Mouse (Mus musculus): ENCODE measurements around the gene Fam20c.

Fam20c gene

DNA sequence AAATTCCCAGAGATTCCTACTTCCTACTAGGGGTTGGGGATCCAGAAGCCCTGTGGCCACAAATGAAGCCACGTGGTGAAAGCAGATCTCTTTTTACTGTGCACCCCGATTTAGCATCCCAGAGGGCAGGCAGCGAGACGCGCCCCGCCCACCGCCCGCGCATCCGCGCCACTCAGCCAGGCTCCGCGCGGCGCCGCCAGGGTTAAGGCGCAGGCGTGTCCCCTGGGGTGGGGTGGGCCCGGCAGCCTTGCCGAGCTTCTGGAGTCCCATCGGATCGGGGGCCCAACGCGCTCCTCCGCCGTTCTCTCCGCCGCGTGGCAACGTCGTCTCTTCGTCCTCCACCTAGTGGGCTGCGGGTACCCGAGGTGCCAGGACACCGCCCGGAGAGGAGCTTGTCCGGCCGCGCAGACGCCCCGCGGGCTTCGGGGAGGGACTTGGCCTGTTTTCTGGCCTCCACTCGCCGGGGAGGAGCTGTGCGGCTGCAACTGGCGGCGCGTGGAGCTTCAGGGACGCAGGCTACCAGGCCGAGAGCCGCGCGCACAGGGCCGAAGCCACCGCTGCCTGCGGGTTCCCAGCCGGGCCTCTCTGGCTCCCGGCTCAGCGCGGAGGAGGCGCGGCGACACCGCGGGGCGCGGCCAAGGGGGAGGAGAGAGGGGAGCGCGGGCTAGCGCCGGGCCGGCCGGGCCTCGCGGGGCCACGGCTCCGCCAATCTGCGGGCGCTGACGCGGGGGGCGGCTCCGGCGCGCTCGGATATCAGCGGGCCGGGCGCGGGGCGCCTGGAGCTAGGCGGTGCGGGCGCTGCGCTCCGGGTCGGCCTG, at the start of gene Fam20c:
TSS of gene Fam20c (plus strand) at position 212 of the 818 bp plus-strand sequence.
- DNase-seq (ENCODE audit: low spot score in 2 of 2) = peak; percentile 52 to 67

DNA sequence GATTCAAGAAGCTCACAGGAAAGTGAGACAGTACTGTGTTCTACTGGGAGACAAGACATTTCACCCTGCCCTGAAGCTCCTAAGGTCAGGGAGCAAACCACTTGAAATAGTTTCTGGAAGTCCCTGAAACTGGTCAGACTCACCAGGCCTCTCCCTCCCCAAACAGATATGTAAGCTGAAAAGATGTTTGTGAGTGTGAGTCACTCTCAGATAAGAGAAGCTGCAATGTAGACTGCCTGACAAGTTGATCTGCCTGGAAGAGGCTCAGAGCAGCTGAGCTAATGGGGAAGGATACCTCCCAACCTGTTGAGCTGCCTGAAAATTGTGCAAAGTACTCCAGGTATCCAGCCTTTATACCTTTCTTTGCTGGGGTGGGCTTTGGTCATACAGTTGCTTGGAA, 46.9 kb upstream of the Fam20c start:
- no peak for DNase-seq (ENCODE audit: low spot score in 2 of 2)

DNA sequence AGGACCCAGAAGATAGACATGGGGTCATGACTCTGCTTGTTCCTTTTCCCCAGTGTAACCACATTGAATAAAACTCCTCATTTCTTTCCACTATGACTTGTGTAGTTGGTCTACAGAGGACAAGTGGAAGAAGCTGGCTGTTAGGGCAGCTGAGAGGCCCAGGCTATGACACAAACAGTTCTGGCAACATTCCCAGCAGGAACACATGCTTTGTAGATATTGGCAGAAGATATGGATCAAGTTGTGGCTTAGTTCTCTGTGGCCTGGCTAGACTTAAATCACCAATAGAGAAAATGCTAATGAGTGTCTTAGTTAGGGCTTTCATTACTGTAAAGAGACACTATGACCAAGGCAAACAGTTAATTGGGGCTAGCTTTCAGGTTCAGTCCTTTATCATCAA, 45.7 kb upstream of the Fam20c start:
- DNase-seq (ENCODE audit: low spot score in 2 of 2) = no peak

DNA sequence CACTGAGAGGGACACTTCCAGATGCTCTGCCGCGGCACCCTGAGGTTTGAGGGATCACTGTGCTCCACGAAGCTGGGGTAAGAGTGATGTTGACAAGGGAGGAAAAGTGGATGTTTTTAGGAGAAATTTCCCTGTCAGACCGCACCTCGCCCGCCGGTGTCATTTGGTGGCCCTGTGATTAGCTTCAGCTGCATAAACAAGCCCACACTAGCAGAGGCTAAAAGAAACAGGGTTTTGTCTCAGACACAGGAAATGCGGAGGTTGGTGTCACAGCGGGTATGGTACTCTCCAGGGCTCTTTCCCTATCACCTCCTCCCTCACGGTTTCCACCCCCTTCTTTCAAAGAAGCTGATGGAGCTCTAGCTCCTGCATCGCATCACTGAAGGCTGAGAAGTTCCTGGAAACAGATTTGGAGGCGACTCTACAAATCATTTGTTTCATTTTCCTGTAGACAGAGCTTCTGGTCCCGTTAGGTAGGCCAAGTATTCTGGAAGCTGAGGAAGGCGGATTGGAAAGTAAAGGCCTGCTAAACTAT, 38.7 kb upstream of the Fam20c start:
- DNase-seq (ENCODE audit: low spot score in 2 of 2) = no peak

DNA sequence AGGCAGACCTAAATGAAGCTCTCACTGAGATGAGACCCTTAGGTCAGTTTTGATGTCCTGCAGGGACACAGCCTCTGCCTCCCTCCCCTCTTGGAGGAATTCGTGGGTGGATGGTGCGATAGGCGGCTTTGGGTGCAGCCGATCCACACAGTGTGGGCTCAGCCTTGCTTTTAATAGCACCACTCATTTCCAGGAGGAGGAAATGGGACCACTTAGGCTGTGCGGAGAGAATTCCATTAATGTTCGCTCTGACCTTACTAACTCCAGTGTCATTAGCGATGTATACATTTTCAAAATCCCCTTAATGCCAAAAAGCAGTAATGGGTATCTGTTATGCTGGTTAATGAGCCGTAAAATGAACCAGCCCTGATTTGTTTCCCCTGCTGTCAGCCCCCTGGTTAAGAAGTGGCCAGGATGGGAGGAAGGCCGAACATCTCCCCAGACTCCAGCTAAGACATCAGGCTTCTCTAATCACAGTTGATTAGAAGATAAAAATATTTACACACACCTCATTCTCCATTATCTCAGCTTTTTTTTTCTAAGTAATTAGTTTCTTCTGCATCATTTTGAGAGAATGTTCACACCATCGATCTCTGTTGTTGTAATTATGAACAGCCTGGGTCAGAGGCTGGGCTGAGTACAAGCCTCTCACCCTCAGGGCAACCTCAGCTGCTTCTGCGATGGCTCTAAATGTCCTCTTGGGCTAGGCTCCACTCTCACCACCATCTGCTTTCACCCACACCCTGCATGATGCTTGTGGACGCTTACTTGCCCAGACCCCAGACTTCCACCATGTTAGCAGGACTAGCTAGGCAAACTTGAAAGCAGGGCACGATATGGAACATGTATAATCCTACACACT, 33.8 kb upstream of the Fam20c start:
- DNase-seq (ENCODE audit: low spot score in 2 of 2) = no peak

DNA sequence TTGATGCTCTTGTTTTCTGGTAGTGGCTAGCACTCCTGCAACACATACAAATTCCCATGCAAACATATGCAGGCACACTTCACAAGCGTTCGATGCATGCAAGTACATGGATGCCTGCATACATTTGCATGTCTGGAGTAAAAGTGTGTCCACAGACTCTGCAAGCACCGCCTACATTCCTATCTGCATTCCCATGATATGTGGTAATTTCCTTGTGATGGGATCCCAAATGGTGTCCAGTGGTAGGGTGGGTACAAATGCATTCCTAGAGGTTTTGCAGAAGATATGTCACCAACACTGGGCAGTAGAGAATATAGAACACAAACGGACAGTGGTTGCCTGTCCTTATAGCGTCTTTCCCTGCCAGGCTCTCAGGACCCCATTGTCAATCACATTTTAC, 29.9 kb upstream of the Fam20c start:
- DNase-seq (ENCODE audit: low spot score in 2 of 2) = no peak

GRCm38 (mm10) chr5:138725151-138725550, 29.2 kb upstream of the Fam20c start:
- DNase-seq (ENCODE audit: low spot score in 2 of 2) = no peak

DNA sequence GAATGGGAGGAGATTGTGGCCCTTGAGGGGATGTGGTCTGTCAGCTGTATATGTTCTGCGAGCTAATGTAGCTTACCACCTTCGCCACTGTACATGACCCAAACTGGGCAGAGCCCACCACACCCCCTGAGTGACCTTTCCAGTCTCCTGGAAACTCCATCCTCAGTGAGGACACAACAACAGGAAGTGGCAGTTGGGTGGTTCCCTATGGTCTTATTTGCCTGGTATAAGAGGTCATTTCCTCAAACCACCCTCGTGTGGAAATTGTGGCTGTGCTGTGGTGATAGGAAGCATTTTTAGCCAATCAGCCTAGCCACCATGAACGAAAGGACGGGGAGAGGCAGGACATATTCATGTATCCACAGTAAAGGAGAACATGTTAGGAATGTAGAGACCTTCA, 23.5 kb upstream of the Fam20c start:
- no peak for DNase-seq (ENCODE audit: low spot score in 2 of 2)

- no peak for DNase-seq (ENCODE audit: low spot score in 2 of 2)
Measured at GRCm38 (mm10) chr5:138733317-138733899, 20.9 kb upstream of the Fam20c start.

DNA sequence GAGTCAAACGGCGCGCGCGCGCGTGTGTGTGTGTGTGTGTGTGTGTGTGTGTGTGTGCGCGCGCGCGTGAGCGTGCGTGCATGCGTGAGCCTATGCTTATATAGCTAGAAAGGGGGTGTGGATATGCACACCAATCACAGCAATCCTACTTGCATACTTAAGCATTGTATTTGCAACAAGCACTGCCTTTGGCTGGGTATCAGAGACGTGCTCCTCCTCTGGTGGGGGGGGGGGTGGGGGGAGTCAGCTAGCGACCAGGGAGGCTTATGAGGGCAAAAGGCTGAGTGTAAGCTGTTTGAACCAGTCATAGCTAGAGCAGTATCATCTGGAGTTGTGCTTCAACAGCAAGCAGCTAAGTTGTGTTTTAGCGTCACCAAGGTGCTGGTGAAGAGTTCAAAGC, 20.3 kb upstream of the Fam20c start:
- no peak for DNase-seq (ENCODE audit: low spot score in 2 of 2)

GRCm38 (mm10) chr5:138735201-138735757, 19.0 kb upstream of the Fam20c start:
- no peak for DNase-seq (ENCODE audit: low spot score in 2 of 2)

- no peak for DNase-seq (ENCODE audit: low spot score in 2 of 2)
Measured at GRCm38 (mm10) chr5:138740150-138740549, 14.2 kb upstream of the Fam20c start.

DNA sequence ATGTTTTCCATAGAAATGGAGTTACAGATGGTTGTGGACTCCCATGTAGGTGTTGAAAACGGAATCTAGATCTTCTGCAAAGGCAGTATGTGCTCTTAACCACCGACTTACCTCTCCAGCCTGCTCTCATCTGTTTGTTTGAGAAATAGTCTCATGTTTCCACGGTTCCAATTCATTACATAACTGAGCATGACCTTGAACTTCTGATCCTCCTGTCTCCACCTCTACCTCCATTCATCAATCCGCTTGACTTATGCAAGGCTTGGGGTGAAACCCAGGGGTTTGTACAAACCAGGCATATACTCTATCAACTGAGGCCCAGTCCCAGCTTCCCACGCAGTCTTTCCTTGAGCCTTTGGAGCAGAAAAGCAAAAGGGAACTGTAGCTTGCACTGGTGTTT, 12.8 kb upstream of the Fam20c start:
- no peak for DNase-seq (ENCODE audit: low spot score in 2 of 2)

- no peak for DNase-seq (ENCODE audit: low spot score in 2 of 2)
Measured at GRCm38 (mm10) chr5:138742281-138742680, 12.0 kb upstream of the Fam20c start.

DNA sequence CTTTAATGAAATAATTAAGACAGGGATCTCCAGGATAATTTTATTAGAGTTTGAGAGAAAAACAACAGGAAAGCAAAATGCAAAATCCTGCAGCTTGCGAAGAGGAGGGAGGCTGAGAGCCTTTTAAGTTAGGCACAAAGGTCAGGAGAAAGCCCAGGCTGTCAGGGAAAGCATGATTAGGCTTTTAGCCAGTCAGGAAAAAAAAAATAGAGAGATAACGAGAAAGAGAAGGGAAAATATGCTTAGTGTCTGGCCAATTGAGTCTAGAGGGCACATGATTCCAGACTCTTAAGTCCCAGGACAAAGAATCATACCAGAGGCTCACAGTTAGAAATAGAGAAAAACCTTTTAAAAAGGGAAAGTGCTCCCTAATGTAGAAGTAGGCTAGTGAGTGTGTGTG, 10.7 kb upstream of the Fam20c start:
- DNase-seq (ENCODE audit: low spot score in 2 of 2) = no peak

GRCm38 (mm10) chr5:138745378-138746099, 8.8 kb upstream of the Fam20c start:
- DNase-seq (ENCODE audit: low spot score in 2 of 2) = peak in 1 of 2 experiments; percentile 42

DNA sequence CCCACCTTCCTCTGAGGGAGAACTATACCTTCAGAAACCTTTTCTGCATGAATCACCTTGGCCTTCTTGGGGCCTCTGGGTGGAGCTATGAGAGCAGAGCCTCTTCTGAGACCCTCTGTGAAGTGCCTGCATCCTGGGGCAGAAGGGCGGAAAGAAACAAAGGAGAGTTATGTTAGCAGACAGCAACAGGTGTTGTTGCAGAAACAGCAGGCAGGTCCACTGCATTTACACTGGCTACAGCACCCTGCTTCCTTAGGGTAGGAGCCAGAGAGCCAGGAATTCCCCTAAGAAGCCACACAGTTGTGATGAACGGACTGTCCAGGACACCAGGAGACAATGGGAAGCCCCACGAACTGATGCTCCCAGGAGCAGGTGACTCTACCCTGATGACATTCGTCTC, 1.0 kb upstream of the Fam20c start:
- no peak for DNase-seq (ENCODE audit: low spot score in 2 of 2)

- no peak for DNase-seq (ENCODE audit: low spot score in 2 of 2)
Measured at GRCm38 (mm10) chr5:138753946-138754302, 390 bp upstream of the Fam20c start.

DNA sequence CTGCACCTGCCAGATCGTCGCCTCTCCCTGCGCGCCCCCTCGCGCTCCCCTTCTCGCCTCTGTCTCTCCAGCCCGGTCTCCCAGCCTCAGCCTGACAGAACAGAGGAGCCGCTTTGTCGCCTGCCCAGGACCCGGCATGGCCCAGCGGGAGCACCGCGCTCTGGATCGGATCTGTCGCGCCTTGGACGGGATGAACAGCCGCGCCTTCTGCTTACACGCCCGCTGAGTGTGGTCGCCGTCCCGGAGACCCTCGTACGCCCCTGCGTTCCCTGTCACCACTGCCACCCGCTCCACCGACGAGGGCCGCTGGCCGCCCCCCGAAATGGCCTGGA, 773 bp downstream of the Fam20c start:
- DNase-seq (ENCODE audit: low spot score in 2 of 2) = no peak

DNA sequence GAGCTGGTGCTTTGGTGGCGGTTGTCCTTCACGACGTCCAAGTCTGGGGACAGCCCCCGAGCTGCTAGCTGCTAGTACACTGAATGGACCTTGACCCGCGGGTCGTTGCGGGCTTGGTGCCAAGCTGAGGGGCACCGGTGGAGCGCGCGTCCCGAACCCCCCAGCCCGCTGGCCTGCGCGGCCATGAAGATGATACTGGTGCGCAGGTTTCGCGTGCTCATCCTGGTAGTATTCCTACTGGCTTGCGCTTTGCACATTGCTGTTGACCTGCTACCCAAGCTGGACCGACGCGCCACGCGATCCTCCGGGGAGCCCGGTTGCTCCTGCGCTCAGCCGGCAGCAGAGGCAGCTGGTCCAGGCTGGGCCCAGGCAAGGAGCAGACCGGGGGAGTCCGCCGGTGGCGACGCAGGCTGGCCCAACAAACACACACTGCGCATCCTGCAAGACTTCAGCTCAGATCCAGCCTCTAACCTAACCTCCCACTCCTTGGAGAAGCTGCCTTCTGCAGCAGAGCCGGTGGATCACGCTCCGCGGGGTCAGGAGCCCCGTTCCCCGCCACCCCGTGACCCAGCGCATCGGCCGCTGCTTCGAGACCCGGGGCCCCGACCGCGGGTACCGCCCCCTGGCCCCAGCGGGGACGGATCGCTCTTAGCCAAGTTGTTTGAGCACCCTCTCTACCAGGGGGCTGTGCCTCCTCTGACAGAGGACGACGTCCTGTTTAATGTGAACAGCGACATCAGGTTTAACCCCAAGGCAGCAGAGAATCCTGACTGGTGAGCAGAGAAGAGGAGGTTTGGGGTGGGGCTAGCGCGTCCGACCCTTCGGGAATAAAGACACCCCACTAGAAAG, 1.4 kb downstream of the Fam20c start:
- DNase-seq (ENCODE audit: low spot score in 2 of 2) = peak in 1 of 2 experiments; percentile 37

Data from cerebellum, postnatal 4 days (tissue).